Mouse (Mus musculus) midbrain, embryonic 14.5 days (tissue): Measurements from ENCODE around the gene Ifngr2. TPM values are rescaled to one million over a fixed set of nuclear protein-coding genes. Genes with fewer than 3 reads are reported as not detected.

Experiments used
- microRNA-seq: library from miRNA; unstranded; fragments of <30 nt; microRNA quantifications from one replicate; pipeline ENCODE4, GENCODE M21; 2016
- polyA plus RNA-seq: library from polyadenylated mRNA; unstranded; fragments of >200 nt; fragmentation: Nextera tagmentation; extraction: Ambion mirVana; gene quantifications from 2 replicates; pipeline ENCODE4 v1.2.1, GENCODE M21; 2014

Gene Ifngr2
- polyA plus RNA-seq, 1 experiment from 2014 or later: 94.2 TPM

Small RNA genes within 50 kb of the gene (microRNA-seq; reads per million reads assigned to microRNA genes)
- not detected for gene Mir6367

Other genes with a start within 250 kb of the Ifngr2 start
- gene Ifnar2, start 174.3 kb upstream of the Ifngr2 start, polyA plus RNA-seq: 29.0 and 32.2 TPM in 2 replicates
- gene Gm21970, start 155.4 kb upstream of the Ifngr2 start, polyA plus RNA-seq: not detected in 2 replicates
- 5.4 and 9.3 TPM in 2 replicates for gene Il10rb, start 140.9 kb upstream of the Ifngr2 start, polyA plus RNA-seq
- 38.8 and 56.1 TPM in 2 replicates for gene Ifnar1, start 61.8 kb upstream of the Ifngr2 start, polyA plus RNA-seq
- 72.3 and 77.8 TPM in 2 replicates for gene Tmem50b, start 50.7 kb downstream of the Ifngr2 start, polyA plus RNA-seq
- gene Dnajc28, start 72.0 kb downstream of the Ifngr2 start, polyA plus RNA-seq: 6.3 and 8.7 TPM in 2 replicates
- gene Gart, start 99.9 kb downstream of the Ifngr2 start, polyA plus RNA-seq: 42.8 and 64.2 TPM in 2 replicates
- gene Son, start 100.4 kb downstream of the Ifngr2 start, polyA plus RNA-seq: 172 and 175 TPM in 2 replicates
- 22.2 and 24.7 TPM in 2 replicates for gene Donson, start 141.7 kb downstream of the Ifngr2 start, polyA plus RNA-seq
- gene Cryzl1, start 181.9 kb downstream of the Ifngr2 start, polyA plus RNA-seq: 113 and 135 TPM in 2 replicates
- 57.8 and 67.5 TPM in 2 replicates for gene Itsn1, start 182.2 kb downstream of the Ifngr2 start, polyA plus RNA-seq